13 mouse cellular contexts compared by ENCODE assay signal in the genomic region with DNA sequence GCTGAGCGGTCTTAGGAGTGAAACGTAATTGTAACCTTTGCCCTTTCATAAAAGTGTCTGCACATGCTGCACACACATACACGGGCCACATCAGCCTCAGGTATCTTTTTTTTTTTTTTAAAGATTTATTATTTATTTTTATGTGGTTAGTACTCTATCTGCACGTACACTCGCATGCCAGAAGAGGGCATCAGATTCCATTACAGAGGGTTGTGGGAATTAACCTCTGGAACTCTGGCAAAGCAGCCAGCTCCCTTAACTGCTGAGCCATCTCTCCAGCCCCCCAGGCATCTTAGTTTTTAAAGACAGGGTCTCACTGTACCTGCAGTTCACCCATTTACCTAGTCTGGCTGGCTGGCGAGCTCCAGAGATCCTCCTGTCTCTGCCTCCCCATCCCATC. TPM values are rescaled to one million over a fixed set of nuclear protein-coding genes. Genes with fewer than 3 reads are reported as not detected.
DNase-seq lines count a peak whose midpoint lies in the region; ATAC-seq and TF ChIP-seq lines count a peak whose summit lies in the region.
"Had no signal": no experiment of that assay in that cellular context is flagged by ENCODE, and none has a peak within 500 bp of the region (broad histone marks: within the 10 kb centered on the region; RNA-seq: fewer than 3 reads in every experiment).

No protein-coding gene starts in this region.

- no peak overlapping the region for H3K4me3 ChIP-seq in heart, embryonic 12.5 days
- no peak overlapping the region for H3K4me3 ChIP-seq in lung, embryonic 14.5 days (ENCODE audit: low read depth, low read length)
- no peak overlapping the region for H3K4me3 ChIP-seq in embryonic facial prominence, embryonic 14.5 days (ENCODE audit: low read depth, low read length)
- H3K4me3 ChIP-seq in stomach, embryonic 14.5 days (ENCODE audit: low read depth, low read length): no peak overlapping the region
- H3K4me3 ChIP-seq: forebrain, embryonic 13.5 days; hindbrain, embryonic 12.5 days had no signal

- H3K27ac ChIP-seq in heart, embryonic 12.5 days (ENCODE audit: poor library complexity, severe bottlenecking): 0 out of 2 replicates have a peak overlapping the region, but pooled peaks have one; percentile 15
- H3K27ac ChIP-seq in lung, embryonic 14.5 days (ENCODE audit: low read depth): peak overlapping the region; percentile 69; the same call in 1 of the 2 replicates
- peak overlapping the region; percentile 70 for H3K27ac ChIP-seq in embryonic facial prominence, embryonic 14.5 days (replicated peaks; ENCODE audit: low read depth, low read length)
- peak overlapping the region; percentile 68; the same call in 1 of the 2 replicates for H3K27ac ChIP-seq in stomach, embryonic 14.5 days (ENCODE audit: low read length)
- H3K27ac ChIP-seq: forebrain, embryonic 13.5 days; hindbrain, embryonic 12.5 days had no signal

- peaks cover 76% of the 10 kb centered on the region for H3K36me3 ChIP-seq in heart, embryonic 12.5 days
- H3K36me3 ChIP-seq in lung, embryonic 14.5 days (ENCODE audit: insufficient read depth): peaks cover 77% of the 10 kb centered on the region
- H3K36me3 ChIP-seq in embryonic facial prominence, embryonic 14.5 days (ENCODE audit: control insufficient read depth, insufficient read depth, low read length): peaks cover 91% of the 10 kb centered on the region
- H3K36me3 ChIP-seq in stomach, embryonic 14.5 days (ENCODE audit: control insufficient read depth, insufficient read depth, low read length): peaks cover 61% of the 10 kb centered on the region

- DNase-seq in heart, adult 11 months: no peak
- no peak for DNase-seq in lung, embryonic 14.5 days
- no peak for DNase-seq in lung, postnatal 4 days
- no peak for DNase-seq in embryonic facial prominence, embryonic 14.5 days (ENCODE audit: low spot score)
- no peak for DNase-seq in layer of hippocampus, adult 8-10 months (ENCODE audit: low spot score in 2 of 2)
- no peak for DNase-seq in adrenal gland, postnatal 4 days (ENCODE audit: low spot score in 2 of 2)
- DNase-seq: adrenal gland, adult 8-10 months; gastrocnemius, postnatal 14 days; kidney, postnatal 10 days had no signal

- H3K4me1 ChIP-seq in heart, embryonic 12.5 days (replicated peaks): peaks cover 29% of the 10 kb centered on the region
- H3K4me1 ChIP-seq in lung, embryonic 14.5 days (ENCODE audit: insufficient read depth): 0 out of 2 replicates have a peak, but pooled peaks cover 5% of the 10 kb centered on the region
- peaks cover 16% of the 10 kb centered on the region for H3K4me1 ChIP-seq in embryonic facial prominence, embryonic 14.5 days (ENCODE audit: control insufficient read depth, insufficient read depth, low read length)
- peaks cover 15% of the 10 kb centered on the region for H3K4me1 ChIP-seq in stomach, embryonic 14.5 days (ENCODE audit: control insufficient read depth, insufficient read depth, low read length)

- H3K27me3 ChIP-seq in heart, embryonic 12.5 days (replicated peaks): no peaks in the 10 kb centered on the region
- no peaks in the 10 kb centered on the region for H3K27me3 ChIP-seq in lung, embryonic 14.5 days (ENCODE audit: insufficient read depth, low read length)
- no peaks in the 10 kb centered on the region for H3K27me3 ChIP-seq in embryonic facial prominence, embryonic 14.5 days (replicated peaks; ENCODE audit: control insufficient read depth, insufficient read depth, low read length)
- no peaks in the 10 kb centered on the region for H3K27me3 ChIP-seq in stomach, embryonic 14.5 days (ENCODE audit: control insufficient read depth, insufficient read depth, low read length)
- H3K27me3 ChIP-seq: forebrain, embryonic 13.5 days; hindbrain, embryonic 12.5 days had no signal

- no peaks in the 10 kb centered on the region for H3K9me3 ChIP-seq in heart, embryonic 12.5 days (replicated peaks)
- H3K9me3 ChIP-seq in lung, embryonic 14.5 days (ENCODE audit: low read depth, low read length): no peaks in the 10 kb centered on the region
- H3K9me3 ChIP-seq in embryonic facial prominence, embryonic 14.5 days (ENCODE audit: control insufficient read depth, low read length): no peaks in the 10 kb centered on the region
- H3K9me3 ChIP-seq in stomach, embryonic 14.5 days (ENCODE audit: control insufficient read depth, low read depth, low read length): no peaks in the 10 kb centered on the region
- H3K9me3 ChIP-seq: forebrain, embryonic 13.5 days; hindbrain, embryonic 12.5 days had no signal

- no peak for TF ChIP-seq CTCF in lung, embryonic 14.5 days (IDR thresholded peaks at IDR 0.05; ENCODE audit: low read depth)

- WGBS in heart, embryonic 12.5 days: 85% methylated on average over 6 of the region's 6 CpGs
- WGBS in lung, embryonic 14.5 days: 88% methylated on average over 6 of the region's 6 CpGs
- WGBS in embryonic facial prominence, embryonic 14.5 days: 90% methylated on average over 6 of the region's 6 CpGs
- WGBS in stomach, embryonic 14.5 days: 93% methylated on average over 6 of the region's 6 CpGs

- H3K9ac ChIP-seq in heart, embryonic 12.5 days: no peak overlapping the region
- no peak overlapping the region for H3K9ac ChIP-seq in lung, embryonic 14.5 days
- no peak overlapping the region for H3K9ac ChIP-seq in embryonic facial prominence, embryonic 14.5 days (ENCODE audit: low read depth, low read length)
- no peak overlapping the region for H3K9ac ChIP-seq in stomach, embryonic 14.5 days (replicated peaks; ENCODE audit: low read depth, low read length)
- H3K9ac ChIP-seq: forebrain, embryonic 13.5 days; hindbrain, embryonic 12.5 days had no signal

- no peak overlapping the region for H3K4me2 ChIP-seq in heart, embryonic 12.5 days
- H3K4me2 ChIP-seq in lung, embryonic 14.5 days: peak overlapping the region; percentile 65; the same call in 1 of the 2 replicates
- no peak overlapping the region for H3K4me2 ChIP-seq in embryonic facial prominence, embryonic 14.5 days (ENCODE audit: low read depth, low read length)
- H3K4me2 ChIP-seq in stomach, embryonic 14.5 days (replicated peaks; ENCODE audit: low read depth, low read length): no peak overlapping the region
- H3K4me2 ChIP-seq: forebrain, embryonic 13.5 days had no signal

- no peak for ATAC-seq in heart, embryonic 12.5 days (ENCODE audit: insufficient number of reproducible peaks, low FRiP score)
- no peak for ATAC-seq in lung, embryonic 14.5 days (ENCODE audit: insufficient read depth)
- no peak for ATAC-seq in embryonic facial prominence, embryonic 14.5 days (ENCODE audit: low read depth)
- no peak for ATAC-seq in stomach, embryonic 14.5 days (ENCODE audit: insufficient number of reproducible peaks, insufficient read depth, low FRiP score, low read depth)

RNA-seq across cellular contexts. Expression of a gene that starts 11.9 kb away (rescaled TPM):
- 33.2 and 36.6 TPM in 2 replicates for polyA plus RNA-seq in heart, embryonic 12.5 days (2016; fragmentation: Nextera tagmentation; extraction: Ambion mirVana)
- 10.6 and 13.7 TPM in 2 replicates for polyA plus RNA-seq in lung, embryonic 14.5 days (2014; fragmentation: Nextera tagmentation; extraction: Ambion mirVana)
- polyA plus RNA-seq in embryonic facial prominence, embryonic 14.5 days (2014; fragmentation: Nextera tagmentation; extraction: Ambion mirVana): 14.7 and 16.6 TPM in 2 replicates
- polyA plus RNA-seq in stomach, embryonic 14.5 days (2014; fragmentation: Nextera tagmentation; extraction: Ambion mirVana): 13.3 and 15.6 TPM in 2 replicates
- 100 to 1,000 TPM; 160 to 169 (median 163) TPM for total RNA-seq in layer of hippocampus, adult 8-10 months (2022)
- total RNA-seq in adrenal gland, postnatal 4 days (2021): 100 to 1,000 TPM; 138 to 142 TPM

RNA-seq across cellular contexts. Expression of a gene that starts 22.4 kb away (rescaled TPM):
- polyA plus RNA-seq in heart, embryonic 12.5 days (2016; fragmentation: Nextera tagmentation; extraction: Ambion mirVana): 0.67 and 0.87 TPM in 2 replicates
- 0.43 and 0.77 TPM in 2 replicates for polyA plus RNA-seq in lung, embryonic 14.5 days (2014; fragmentation: Nextera tagmentation; extraction: Ambion mirVana)
- 6.7 and 7.0 TPM in 2 replicates for polyA plus RNA-seq in embryonic facial prominence, embryonic 14.5 days (2014; fragmentation: Nextera tagmentation; extraction: Ambion mirVana)
- polyA plus RNA-seq in stomach, embryonic 14.5 days (2014; fragmentation: Nextera tagmentation; extraction: Ambion mirVana): 0.67 and 0.68 TPM in 2 replicates
- 1 to 10 TPM; 2.1 to 2.6 (median 2.3) TPM for total RNA-seq in layer of hippocampus, adult 8-10 months (2022)
- 1 to 10 TPM; 1.8 to 2.1 TPM for total RNA-seq in adrenal gland, postnatal 4 days (2021)

RNA-seq across cellular contexts. Expression of a gene that starts 22.6 kb away (rescaled TPM):
- polyA plus RNA-seq in heart, embryonic 12.5 days (2016; fragmentation: Nextera tagmentation; extraction: Ambion mirVana): 146 and 151 TPM in 2 replicates
- polyA plus RNA-seq in lung, embryonic 14.5 days (2014; fragmentation: Nextera tagmentation; extraction: Ambion mirVana): 346 and 352 TPM in 2 replicates
- 217 and 272 TPM in 2 replicates for polyA plus RNA-seq in embryonic facial prominence, embryonic 14.5 days (2014; fragmentation: Nextera tagmentation; extraction: Ambion mirVana)
- 277 and 280 TPM in 2 replicates for polyA plus RNA-seq in stomach, embryonic 14.5 days (2014; fragmentation: Nextera tagmentation; extraction: Ambion mirVana)
- 100 to 1,000 TPM; 111 to 137 (median 126) TPM for total RNA-seq in layer of hippocampus, adult 8-10 months (2022)
- total RNA-seq in adrenal gland, postnatal 4 days (2021): 100 to 1,000 TPM; 184 to 197 TPM

Comparison
In these comparisons a context has a peak if more than half of its experiments do, and no peak if none do; other contexts are left out.
1. H3K27ac ChIP-seq: peak in every context shown above with its lines; median percentile 70 in embryonic facial prominence, embryonic 14.5 days; 69 in lung, embryonic 14.5 days; 68 in stomach, embryonic 14.5 days; 15 in heart, embryonic 12.5 days.